Mouse (Mus musculus) myocyte (in vitro differentiated cells): ENCODE measurements around the gene Usp5.

Source experiments
- MYOG ChIP-seq, 3 experiments: IDR thresholded peaks; one replicate each; pipeline ENCODE4 v1.6.1; 2011; ENCODE audit warnings: control low read depth in 2 of 3, low read depth in 2 of 3, mild to moderate bottlenecking in 2 of 3; ENCODE audit not compliant: insufficient read length in 2 of 3, control insufficient read depth in 1 of 3, insufficient read depth in 1 of 3
- TCF12 ChIP-seq: IDR thresholded peaks from one replicate; pipeline ENCODE4 v1.6.1; 2011; ENCODE audit warnings: mild to moderate bottlenecking, control low read depth; ENCODE audit not compliant: poor library complexity, insufficient read depth, severe bottlenecking
- USF1 ChIP-seq: IDR thresholded peaks from one replicate; pipeline ENCODE4 v1.6.1; 2011; ENCODE audit warnings: low read depth, mild to moderate bottlenecking, control low read depth, moderate library complexity

DNA sequence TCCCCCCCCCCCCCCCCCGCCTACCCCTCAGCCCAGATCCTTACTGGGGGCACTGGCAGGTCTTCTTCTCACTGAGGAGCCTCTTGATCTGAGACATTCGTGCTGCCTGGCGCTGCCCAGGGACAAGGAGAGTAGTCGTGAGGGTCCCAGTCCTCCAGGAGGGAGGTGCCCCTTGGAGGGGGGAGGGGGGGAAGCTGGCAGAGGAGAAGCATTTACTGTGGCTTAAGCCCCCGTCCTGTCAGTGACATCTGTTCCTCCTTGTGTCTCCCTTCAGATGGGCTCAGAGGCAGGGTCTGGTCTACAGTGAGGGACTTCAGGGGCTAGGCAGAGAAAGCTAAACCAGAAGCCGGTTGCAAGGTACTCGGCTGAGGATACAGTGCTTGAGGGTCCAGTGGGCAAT, 37.3 kb upstream of the Usp5 start:
- no peak for TF ChIP-seq TCF12
- no peak for TF ChIP-seq USF1
- TF ChIP-seq MYOG (IDR thresholded peaks at IDR 0.05; ENCODE audit: control insufficient read depth in 1 of 3, insufficient read depth in 1 of 3, insufficient read length in 2 of 3, low read depth in 2 of 3): no peak
